Mouse (Mus musculus): ENCODE data around the gene 2310039H08Rik.
"Not testable (repeated sequence)": the region's sequence is repeated elsewhere in the genome, so short reads cannot be mapped to it uniquely, and the experiment has no call there.

Gene 2310039H08Rik

DNA sequence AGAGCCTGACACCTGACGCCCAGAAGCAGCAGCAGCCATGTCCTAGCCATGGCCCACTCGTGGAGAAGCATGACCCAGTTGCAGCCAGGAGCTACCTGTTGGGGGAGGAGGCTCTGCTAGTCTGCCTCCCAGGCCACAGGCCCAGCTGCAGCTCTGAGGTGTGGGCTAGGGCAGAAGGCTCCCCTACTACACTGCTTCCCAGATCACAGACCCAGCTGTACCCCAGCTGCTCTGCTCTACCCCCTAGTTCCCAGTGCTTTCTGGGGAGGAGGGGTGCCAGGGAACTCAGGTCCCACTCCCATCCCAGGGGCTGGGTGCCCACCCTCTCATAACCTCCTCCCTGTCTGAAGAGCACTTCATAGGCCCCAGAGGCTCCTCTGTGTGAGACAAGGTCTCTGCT is 8.9 kb upstream of the 2310039H08Rik start, which contains the start of gene Ptcra:
TSS of gene Ptcra (minus strand) at position 169 of the 400 bp plus-strand sequence.
- no peak for DNase-seq (ENCODE audit: low spot score in 2 of 2)

- DNase-seq (ENCODE audit: low spot score in 2 of 2), result not testable (repeated sequence)
Observed at GRCm38 (mm10) chr17:46764916-46765315, 7.5 kb upstream of the 2310039H08Rik start.

GRCm38 (mm10) chr17:46767868-46768267 is 4.6 kb upstream of the 2310039H08Rik start:
- no peak for DNase-seq (ENCODE audit: low spot score in 2 of 2)

- DNase-seq (ENCODE audit: low spot score in 2 of 2), result no peak
Observed at GRCm38 (mm10) chr17:46770546-46770945, 1.9 kb upstream of the 2310039H08Rik start.

GRCm38 (mm10) chr17:46771025-46771424 is 1.4 kb upstream of the 2310039H08Rik start:
- DNase-seq (ENCODE audit: low spot score in 2 of 2), result no peak

- peak in 1 of 2 experiments; percentile 38 for DNase-seq (ENCODE audit: low spot score in 2 of 2)
Observed at GRCm38 (mm10) chr17:46771616-46772015, 819 bp upstream of the 2310039H08Rik start.

- peak in 1 of 2 experiments; percentile 38 for DNase-seq (ENCODE audit: low spot score in 2 of 2)
Observed at GRCm38 (mm10) chr17:46772038-46772403, 414 bp upstream of the 2310039H08Rik start.

DNA sequence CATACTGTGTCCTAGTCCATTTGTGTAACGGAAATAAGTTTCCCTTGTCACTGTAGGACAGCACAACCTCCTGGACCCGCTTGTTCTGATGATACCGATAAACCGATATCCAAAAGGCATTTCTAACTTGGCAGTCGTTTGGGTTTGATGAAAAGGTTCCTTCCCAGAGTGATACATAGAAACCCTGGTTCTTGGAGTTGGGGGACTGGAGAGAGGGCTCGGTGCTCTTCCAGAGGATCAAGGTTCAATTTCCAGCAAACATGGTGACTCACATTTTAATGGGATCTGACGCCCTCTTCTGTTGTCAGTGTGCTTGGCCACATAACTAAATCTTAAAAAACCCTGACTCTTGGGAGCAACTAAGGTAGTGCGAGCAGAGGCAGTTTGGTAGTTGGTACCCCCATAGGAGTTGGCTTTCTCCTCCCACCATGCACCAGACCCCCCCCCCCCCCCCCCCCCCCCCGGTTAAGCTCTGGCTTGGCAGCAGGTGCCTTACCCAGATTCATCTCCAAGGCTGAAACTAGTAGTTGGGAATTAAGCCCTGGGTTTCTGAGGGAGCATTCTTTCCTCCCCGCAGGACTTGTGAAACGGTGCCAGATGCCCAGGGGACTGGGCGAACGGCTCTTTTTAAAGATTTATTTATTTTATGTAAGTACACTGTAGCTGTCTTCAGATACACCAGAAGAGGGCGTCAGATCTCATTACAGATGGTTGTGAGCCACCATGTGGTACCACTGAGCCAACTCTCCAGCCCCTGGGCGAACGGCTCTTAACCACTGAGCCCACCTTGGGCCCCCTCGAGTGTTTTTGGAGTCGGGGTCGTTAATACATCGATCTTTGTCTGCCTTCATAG is 1.1 kb downstream of the 2310039H08Rik start:
- no peak for DNase-seq (ENCODE audit: low spot score in 2 of 2)

GRCm38 (mm10) chr17:46774131-46774472 is 1.7 kb downstream of the 2310039H08Rik start:
- DNase-seq (ENCODE audit: low spot score in 2 of 2), result no peak

GRCm38 (mm10) chr17:46775070-46775469 is 2.6 kb downstream of the 2310039H08Rik start:
- DNase-seq (ENCODE audit: low spot score in 2 of 2), result no peak

DNA sequence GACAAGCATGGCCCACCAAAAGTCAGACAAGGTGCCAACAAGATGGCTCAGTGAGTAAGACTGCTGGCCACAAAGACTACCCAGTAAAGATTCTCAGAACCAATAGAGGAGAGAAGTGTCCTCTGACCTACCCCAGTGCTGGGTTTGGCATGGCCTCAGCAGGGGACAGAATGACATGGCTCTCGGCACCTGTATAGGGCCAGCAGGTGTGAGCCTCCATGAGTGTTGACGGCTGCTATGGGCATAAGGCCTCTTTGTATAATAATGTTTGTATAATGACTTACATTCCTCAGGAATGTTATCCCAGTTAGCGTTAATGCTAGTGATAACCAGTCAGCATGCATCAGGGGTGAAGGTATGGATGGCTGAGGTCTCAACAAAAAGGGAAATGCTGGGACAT is 3.7 kb downstream of the 2310039H08Rik start:
- DNase-seq (ENCODE audit: low spot score in 2 of 2), result no peak

- no peak for DNase-seq (ENCODE audit: low spot score in 2 of 2)
Observed at GRCm38 (mm10) chr17:46781876-46782275, 9.4 kb downstream of the 2310039H08Rik start.

DNA sequence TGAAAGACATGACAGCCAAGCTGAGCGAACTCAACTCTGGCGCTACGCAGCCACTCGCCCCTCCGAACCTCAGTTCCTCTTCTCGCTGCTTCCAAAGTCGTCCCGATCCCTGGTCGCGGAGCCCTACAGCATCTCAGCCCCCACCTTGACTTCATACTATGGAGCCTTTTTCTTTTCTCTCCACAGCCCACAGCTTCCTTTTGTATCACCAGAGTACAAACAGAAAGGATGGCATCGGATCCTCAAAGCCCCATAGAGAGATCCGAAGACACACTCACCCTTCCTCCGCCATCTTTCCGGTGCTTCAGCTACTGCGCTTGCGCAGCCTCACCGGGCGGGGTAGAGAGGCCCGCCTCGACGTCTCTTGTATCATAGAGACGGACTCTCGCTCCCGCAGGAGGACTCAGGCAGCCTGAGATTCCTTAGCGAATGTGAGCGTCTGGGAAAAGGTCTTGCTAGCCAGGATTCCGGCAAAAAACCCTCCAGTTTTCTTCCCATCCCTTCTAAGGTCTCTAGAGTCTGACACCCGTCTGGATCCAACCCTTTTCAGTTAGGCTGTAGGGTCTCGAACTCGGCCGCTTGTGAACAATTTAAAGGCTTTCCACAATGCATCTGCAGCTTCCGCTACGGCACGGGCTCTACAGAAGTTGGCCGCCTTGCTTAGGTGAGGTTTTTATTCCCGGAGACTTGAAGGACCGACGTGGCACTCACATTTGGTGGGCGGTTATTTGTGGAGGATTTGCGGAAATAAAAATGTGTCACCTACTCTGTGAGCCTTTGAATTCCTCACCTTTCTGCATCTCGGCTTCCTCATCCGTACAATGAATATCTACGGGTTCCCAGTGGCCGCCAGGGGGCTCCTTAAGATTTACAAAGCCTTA is 10.1 kb downstream of the 2310039H08Rik start, which contains the start of gene Rpl7l1:
TSS of gene Rpl7l1 (minus strand) at position 332 of the 881 bp plus-strand sequence.
- DNase-seq (ENCODE audit: low spot score in 2 of 2), result peak; percentile 94 to 96

DNA sequence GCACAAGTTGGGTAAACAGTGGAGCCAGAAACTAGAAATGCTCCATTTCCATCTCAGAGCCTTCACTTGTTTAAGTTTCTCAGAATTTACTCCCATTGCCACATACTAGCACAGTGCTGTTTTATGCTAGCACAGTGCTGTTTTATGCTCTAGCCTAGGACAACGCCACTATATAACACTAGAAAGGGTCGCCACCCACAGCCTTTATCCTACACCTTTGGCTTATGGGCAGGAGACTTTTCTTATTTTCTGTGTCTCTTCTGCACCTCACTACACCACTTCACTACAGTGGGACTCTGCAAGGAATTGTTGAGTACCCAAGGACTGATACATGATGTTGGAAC is 10.8 kb downstream of the 2310039H08Rik start:
- DNase-seq (ENCODE audit: low spot score in 2 of 2), result no peak

DNA sequence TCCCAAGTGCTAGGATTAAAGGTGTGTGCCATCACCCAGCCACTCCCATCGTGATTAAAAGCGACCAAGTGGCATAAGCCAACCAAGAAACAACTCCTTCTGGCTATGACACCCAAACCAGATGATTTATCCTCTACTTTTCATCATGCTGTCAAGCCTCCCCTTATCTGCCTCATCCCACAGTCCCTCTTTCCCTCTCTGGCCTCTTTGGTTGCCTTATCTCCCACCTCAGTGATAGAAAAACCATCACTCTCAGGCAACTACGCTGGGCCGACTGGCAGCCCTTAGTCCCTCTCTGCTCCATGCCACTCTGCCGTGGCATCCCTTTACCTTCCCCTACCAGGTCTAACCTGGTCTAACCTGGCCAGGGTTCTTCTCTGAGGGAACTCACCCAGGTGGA is 14.5 kb downstream of the 2310039H08Rik start:
- no peak for DNase-seq (ENCODE audit: low spot score in 2 of 2)

DNA sequence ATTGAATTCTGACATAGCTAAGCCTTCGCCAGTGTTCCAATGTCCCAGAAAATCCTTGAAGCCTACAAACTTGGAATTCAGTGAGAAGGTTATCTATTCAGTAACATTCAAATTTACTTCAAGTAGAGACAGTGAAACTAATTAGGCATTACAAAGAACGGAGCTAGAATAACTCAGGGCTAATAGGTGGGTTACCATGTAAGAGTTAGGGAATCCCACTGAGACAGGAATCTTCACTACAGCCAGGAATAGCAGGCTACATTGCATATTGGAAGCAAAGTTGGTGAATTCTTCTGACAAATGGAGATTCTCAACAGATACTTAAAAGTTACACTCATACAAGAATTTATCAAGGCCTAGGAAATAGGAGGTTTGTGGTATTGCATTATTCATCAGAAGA is 15.5 kb downstream of the 2310039H08Rik start:
- DNase-seq (ENCODE audit: low spot score in 2 of 2), result not testable (repeated sequence)

- DNase-seq (ENCODE audit: low spot score in 2 of 2), result no peak
Observed at GRCm38 (mm10) chr17:46792963-46793362, 20.5 kb downstream of the 2310039H08Rik start.

DNA sequence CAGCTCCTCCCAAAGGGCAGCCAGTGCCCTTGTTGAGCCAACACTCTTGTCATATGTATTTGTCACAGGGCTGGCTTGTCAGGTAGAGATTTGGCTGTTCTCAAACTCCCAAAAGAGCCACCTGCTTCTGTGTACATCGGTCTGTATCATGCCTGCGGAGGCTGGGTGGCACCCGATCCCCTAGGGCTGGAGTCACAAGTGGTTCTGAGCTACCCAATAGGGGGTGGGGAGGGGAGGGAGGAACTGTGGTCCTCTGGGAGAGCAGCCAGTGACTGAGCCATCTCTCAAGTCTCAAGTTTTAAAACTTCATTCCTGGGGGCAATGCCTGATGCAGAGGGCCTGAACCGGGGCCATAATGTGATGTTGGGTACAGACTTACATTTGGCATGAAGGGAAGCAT is 24.3 kb downstream of the 2310039H08Rik start:
- DNase-seq (ENCODE audit: low spot score in 2 of 2), result no peak

GRCm38 (mm10) chr17:46797386-46797785 is 25.0 kb downstream of the 2310039H08Rik start:
- no peak for DNase-seq (ENCODE audit: low spot score in 2 of 2)

- DNase-seq (ENCODE audit: low spot score in 2 of 2), result no peak
Observed at GRCm38 (mm10) chr17:46799680-46800079, 27.2 kb downstream of the 2310039H08Rik start.

DNA sequence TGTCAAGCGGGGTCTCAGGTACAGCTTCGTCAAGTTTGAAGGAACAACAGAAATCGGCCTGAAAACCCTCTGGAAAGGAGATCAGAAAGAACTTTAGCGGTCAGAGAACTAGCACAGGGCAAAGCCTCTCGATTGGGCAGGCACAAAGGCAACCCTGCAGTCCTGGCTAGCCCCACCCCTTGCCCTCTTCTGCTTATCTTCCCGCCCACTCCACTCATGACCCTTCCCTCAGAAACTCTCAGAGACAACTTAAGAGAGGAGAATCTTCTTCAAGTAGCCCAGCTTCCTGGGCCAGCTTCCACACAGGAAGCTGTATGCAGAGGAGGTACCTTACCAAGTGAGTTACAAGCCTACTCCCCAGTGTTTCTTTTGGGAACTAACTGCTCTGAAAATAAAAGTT is 29.3 kb downstream of the 2310039H08Rik start:
- DNase-seq (ENCODE audit: low spot score in 2 of 2), result no peak

GRCm38 (mm10) chr17:46808376-46808775 is 35.9 kb downstream of the 2310039H08Rik start:
- DNase-seq (ENCODE audit: low spot score in 2 of 2), result no peak
